Mouse (Mus musculus) intestine, postnatal 0 days (tissue): ENCODE data around the gene Hivep3. TPM values are rescaled to one million over a fixed set of nuclear protein-coding genes. Genes with fewer than 3 reads are reported as not detected.

Source experiments
- ATAC-seq: fragments of 200-750 bp; cut with Nextera tagmentation; 2 replicates; pipeline ENCODE4 v1.8.0; 2017; ENCODE audit warnings: mild to moderate bottlenecking, moderate TSS enrichment, moderate library complexity
- H3K27ac ChIP-seq: fragments of 300-500 bp; sonication (generic); 2 replicates; pipeline ENCODE4 v1.5.1; 2014; ENCODE audit warnings: mild to moderate bottlenecking, low read depth, low read length, moderate library complexity
- H3K27me3 ChIP-seq: fragments of 300-500 bp; sonication (generic); replicated peaks from 2 replicates; pipeline ENCODE4 v1.6.1; 2014; ENCODE audit warnings: low read length, mixed read lengths; ENCODE audit not compliant: control insufficient read depth, insufficient read depth
- H3K36me3 ChIP-seq: fragments of 300-500 bp; sonication (generic); 2 replicates; pipeline ENCODE4 v1.6.1; 2014; ENCODE audit warnings: mild to moderate bottlenecking, moderate library complexity; ENCODE audit not compliant: control insufficient read depth, insufficient read depth
- H3K4me1 ChIP-seq: fragments of 300-500 bp; sonication (generic); replicated peaks from 2 replicates; pipeline ENCODE4 v1.6.1; 2014; ENCODE audit warnings: antibody characterized with exemption, low read length, mixed read lengths; ENCODE audit not compliant: control insufficient read depth, insufficient read depth
- H3K4me2 ChIP-seq: fragments of 300-500 bp; sonication (generic); replicated peaks from 2 replicates; pipeline ENCODE4 v1.6.1; 2014; ENCODE audit warnings: low read depth, mild to moderate bottlenecking, moderate library complexity
- H3K4me3 ChIP-seq: fragments of 300-500 bp; sonication (generic); 2 replicates; pipeline ENCODE4 v1.5.1; 2014; ENCODE audit warnings: low read depth, low read length
- H3K9ac ChIP-seq: fragments of 300-500 bp; sonication (generic); 2 replicates; pipeline ENCODE4 v1.6.1; 2014; ENCODE audit warnings: mild to moderate bottlenecking, low read depth, low read length
- H3K9me3 ChIP-seq: fragments of 300-500 bp; sonication (generic); 2 replicates; pipeline ENCODE4 v1.6.1; 2016; ENCODE audit warnings: mixed run types; ENCODE audit not compliant: control insufficient read depth
- CTCF ChIP-seq: sonication (generic); IDR thresholded peaks from 2 replicates; pipeline ENCODE4 v1.5.1; 2016; ENCODE audit warnings: low read depth, mild to moderate bottlenecking, control low read depth, antibody characterized with exemption, moderate library complexity
- WGBS: fragments of 180-500 bp; shearing (Covaris S2); extraction: QIAGEN DNeasy Blood & Tissue Kit; methylation state at CpG from one replicate; pipeline ENCODE4 v1.1.7; 2014; 5-methylcytosine and 5-hydroxymethylcytosine counted together
- polyA plus RNA-seq: library from polyadenylated mRNA; unstranded; fragments of >200 nt; fragmentation: Nextera tagmentation; extraction: Ambion mirVana; gene quantifications from 2 replicates; pipeline ENCODE4 v1.2.1, GENCODE M21; 2015

Gene Hivep3
- 4.0 and 4.1 TPM in 2 replicates for polyA plus RNA-seq

GRCm38 (mm10) chr4:119733184-119733880 lies at the start of gene Hivep3:
Hivep3 (plus strand) TSS chr4:119733784.
- ATAC-seq = peak; percentile 99
- Histone ChIP-seq H3K27ac (peak within 1 kb of the TSS; percentile 68), H3K9me3 (no peaks in the 10 kb centered on the region), H3K4me3 (peak within 1 kb of the TSS; percentile 69), H3K36me3 (no peaks in the 10 kb centered on the region), H3K4me1 (no peaks in the 10 kb centered on the region), H3K9ac (peak within 1 kb of the TSS; percentile 32), H3K27me3 (peaks cover 5% of the 10 kb centered on the region; the same call in 1 of the 2 replicates), H3K4me2 (peak within 1 kb of the TSS; percentile 99)
- WGBS = under 1% methylated on average over 47 of the region's 47 CpGs
- no peak for TF ChIP-seq CTCF

- Histone ChIP-seq H3K27me3 (no peaks in the 10 kb centered on the region), H3K9me3 (no peaks in the 10 kb centered on the region), H3K4me1 (no peaks in the 10 kb centered on the region), H3K4me3 (no peak overlapping the region), H3K9ac (no peak overlapping the region), H3K36me3 (no peaks in the 10 kb centered on the region), H3K27ac (no peak overlapping the region), H3K4me2 (no peak overlapping the region)
- whole genome bisulfite sequencing = 95% methylated on average over 2 of the region's 2 CpGs
- ATAC-seq = no peak
- no peak for TF ChIP-seq CTCF
Measured at GRCm38 (mm10) chr4:119685746-119686145, 47.8 kb upstream of the Hivep3 start.

- WGBS = 60% methylated on average over 2 of the region's 2 CpGs
- Histone ChIP-seq H3K27ac (no peak overlapping the region), H3K27me3 (no peaks in the 10 kb centered on the region), H3K9me3 (no peaks in the 10 kb centered on the region), H3K4me3 (no peak overlapping the region), H3K9ac (no peak overlapping the region), H3K4me1 (no peaks in the 10 kb centered on the region), H3K4me2 (no peak overlapping the region), H3K36me3 (no peaks in the 10 kb centered on the region)
- no peak for TF ChIP-seq CTCF
- ATAC-seq = no peak
Measured at GRCm38 (mm10) chr4:119698339-119698738, 35.2 kb upstream of the Hivep3 start.

DNA sequence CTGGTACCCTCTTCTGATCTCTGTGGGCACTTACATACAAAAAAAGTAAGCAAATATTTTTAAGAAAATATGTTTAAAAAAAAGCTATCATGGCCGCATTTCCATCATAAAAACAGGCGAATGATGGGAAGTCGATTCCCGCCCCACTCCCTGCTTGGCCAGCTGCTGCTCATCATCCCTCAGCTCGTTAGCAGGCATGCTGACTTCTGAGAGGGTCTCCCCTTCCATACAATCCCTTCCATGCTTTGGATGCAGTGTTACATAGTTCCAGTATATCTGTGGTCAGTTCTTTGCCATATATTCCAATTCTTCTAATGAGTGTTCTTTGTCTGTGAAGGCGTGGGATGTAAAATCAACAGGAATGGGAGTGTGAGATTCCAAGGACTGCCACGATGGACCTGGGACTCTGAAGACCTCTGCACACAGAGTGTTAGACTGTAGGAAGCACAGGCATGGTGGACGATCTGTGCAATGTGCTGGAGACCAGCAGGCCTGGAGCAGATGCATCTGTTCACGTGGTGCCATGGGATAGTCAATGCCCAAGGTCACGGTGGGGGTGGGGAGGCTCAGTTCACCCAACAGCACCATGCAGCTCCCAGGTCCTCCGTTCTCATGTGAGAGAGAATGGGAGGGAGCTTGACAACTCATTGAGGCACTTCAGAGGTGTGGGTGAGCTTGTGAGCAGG lies 32.2 kb upstream of the Hivep3 start:
- Histone ChIP-seq H3K36me3 (no peaks in the 10 kb centered on the region), H3K4me3 (no peak overlapping the region), H3K4me2 (no peak overlapping the region), H3K4me1 (no peaks in the 10 kb centered on the region), H3K9me3 (no peaks in the 10 kb centered on the region), H3K9ac (no peak overlapping the region), H3K27ac (no peak overlapping the region), H3K27me3 (no peaks in the 10 kb centered on the region)
- no peak for TF ChIP-seq CTCF
- no peak for ATAC-seq
- 82% methylated on average over 11 of the region's 11 CpGs for WGBS

DNA sequence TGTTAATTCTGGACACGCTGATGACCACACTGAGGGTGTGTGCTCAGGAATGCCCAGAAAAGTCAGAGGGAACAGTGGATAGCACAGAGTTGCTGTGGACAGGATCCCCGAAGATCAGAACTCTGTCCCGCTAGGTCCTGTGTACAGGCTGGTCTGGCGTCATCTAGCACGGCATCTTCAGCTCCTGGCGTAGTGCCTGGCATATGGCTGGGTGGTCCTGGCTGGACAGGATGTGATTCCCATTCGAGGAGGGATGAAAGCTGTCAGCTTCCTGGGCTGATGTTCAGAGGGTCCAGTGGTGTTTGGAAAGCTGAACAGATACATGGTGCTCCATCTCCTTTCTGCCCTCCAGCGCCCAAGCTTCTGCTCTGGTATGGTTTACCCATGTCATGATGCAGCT lies 29.6 kb upstream of the Hivep3 start:
- WGBS = 75% methylated on average over 8 of the region's 8 CpGs
- Histone ChIP-seq H3K9me3 (no peaks in the 10 kb centered on the region), H3K4me3 (no peak overlapping the region), H3K4me2 (no peak overlapping the region), H3K9ac (no peak overlapping the region), H3K27me3 (no peaks in the 10 kb centered on the region), H3K27ac (no peak overlapping the region), H3K4me1 (no peaks in the 10 kb centered on the region), H3K36me3 (no peaks in the 10 kb centered on the region)
- TF ChIP-seq CTCF = no peak
- ATAC-seq = no peak

DNA sequence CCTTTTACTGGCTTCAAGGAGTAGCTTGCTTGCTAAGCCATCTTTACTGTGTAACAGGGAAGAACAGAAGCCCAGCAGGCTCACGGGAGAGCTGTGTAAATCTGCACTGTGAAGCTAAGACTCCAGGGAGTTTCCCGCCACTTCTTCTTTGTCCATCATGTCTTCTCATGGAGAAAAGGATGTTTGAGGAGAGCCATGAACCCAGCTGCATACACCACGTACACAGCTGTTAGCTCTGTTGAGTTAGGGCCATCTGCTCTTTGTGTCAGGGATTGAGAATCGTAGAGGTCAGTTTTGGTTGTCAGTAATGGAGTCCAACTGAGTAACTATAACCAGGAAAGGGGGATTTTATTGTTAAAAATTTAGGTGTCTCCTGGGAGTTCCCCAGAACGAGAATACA lies 26.3 kb upstream of the Hivep3 start:
- no peak overlapping the region for H3K9ac ChIP-seq
- H3K4me3 ChIP-seq = no peak overlapping the region
- 64% methylated on average over 5 of the region's 5 CpGs for WGBS
- no peak overlapping the region for H3K4me2 ChIP-seq
- H3K4me1 ChIP-seq = no peaks in the 10 kb centered on the region
- H3K9me3 ChIP-seq = no peaks in the 10 kb centered on the region
- TF ChIP-seq CTCF = no peak
- no peak overlapping the region for H3K27ac ChIP-seq
- H3K27me3 ChIP-seq = no peaks in the 10 kb centered on the region
- H3K36me3 ChIP-seq = no peaks in the 10 kb centered on the region
- ATAC-seq = no peak
